Mouse (Mus musculus) liver, adult 2 months (tissue): ENCODE measurements at regions not wholly inside any gene's neighbourhood (a gene's known extent, or its start where the extent isn't known, plus 50 kb on each side); places are given as distances from the start of the nearest gene placed in this dataset.

Experiments used
- CTCF ChIP-seq: fragments of 200-500 bp; IDR thresholded peaks from 2 replicates; pipeline ENCODE4 v1.5.1; 2011; ENCODE audit warnings: low read depth, low read length, control low read depth
- POLR2A ChIP-seq: fragments of 200-500 bp; IDR thresholded peaks from 2 replicates; pipeline ENCODE4 v1.6.1; 2011; ENCODE audit warnings: low read length, control low read depth; ENCODE audit not compliant: insufficient read depth; ENCODE audit errors: extremely low read depth

DNA sequence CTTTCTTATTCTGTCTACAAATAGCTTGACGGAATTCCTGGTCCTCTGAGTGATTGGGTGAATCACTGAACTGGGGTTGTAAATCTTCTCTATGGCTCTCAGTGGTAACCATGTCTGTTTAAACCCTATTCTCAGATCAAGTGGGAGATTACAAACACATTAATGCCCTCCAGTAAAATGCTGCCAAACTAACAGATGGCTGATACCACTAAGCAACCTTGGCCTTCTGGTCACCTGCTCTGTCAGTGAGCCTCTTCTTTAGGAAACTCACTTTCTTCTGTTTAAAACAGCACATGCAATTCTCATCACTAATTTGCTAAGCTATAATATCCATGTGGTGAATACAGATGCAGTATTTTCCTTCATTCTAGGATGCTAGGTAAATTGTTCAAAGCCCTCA lies 210.9 kb upstream of the Tenm2 start:
- TF ChIP-seq CTCF: no peak
- TF ChIP-seq POLR2A: no peak
